ENCODE assay signal across 9 mouse cellular contexts in genomic region chr14:54714617-54715081, GRCm38 (mm10). TPM values are rescaled to one million over a fixed set of nuclear protein-coding genes. Genes with fewer than 3 reads are reported as not detected.
DNase-seq lines count a peak whose midpoint lies in the region; ATAC-seq lines count a peak whose summit lies in the region.
"Had no signal": no experiment of that assay in that cellular context is flagged by ENCODE, and none has a peak within 500 bp of the region (broad histone marks: within the 10 kb centered on the region; RNA-seq: fewer than 3 reads in every experiment).

No protein-coding gene starts in this region.

- H3K9me3 ChIP-seq in lung, embryonic 16.5 days (ENCODE audit: control insufficient read depth, low read length): no peaks in the 10 kb centered on the region
- no peaks in the 10 kb centered on the region for H3K9me3 ChIP-seq in heart, embryonic 16.5 days (replicated peaks; ENCODE audit: control insufficient read depth, low read length)
- no peaks in the 10 kb centered on the region for H3K9me3 ChIP-seq in limb, embryonic 10.5 days (replicated peaks)

- no peak overlapping the region for H3K27ac ChIP-seq in lung, embryonic 16.5 days (ENCODE audit: low read length)
- no peak overlapping the region for H3K27ac ChIP-seq in heart, embryonic 16.5 days (ENCODE audit: low read length)
- H3K27ac ChIP-seq in limb, embryonic 10.5 days: no peak overlapping the region

- H3K9ac ChIP-seq in lung, embryonic 16.5 days (ENCODE audit: low read length): peak overlapping the region; percentile 32
- H3K9ac ChIP-seq in heart, embryonic 16.5 days (ENCODE audit: low read length): peak overlapping the region; percentile 48

- ATAC-seq in lung, embryonic 16.5 days (ENCODE audit: low read depth): peak; percentile 26; the same call in 1 of the 2 replicates
- peak; percentile 11; the same call in 1 of the 2 replicates for ATAC-seq in heart, embryonic 16.5 days (replicated peaks; ENCODE audit: extremely low read depth, insufficient read depth, low FRiP score)

- H3K27me3 ChIP-seq in lung, embryonic 16.5 days (ENCODE audit: control insufficient read depth, insufficient read depth, low read depth, low read length): no peaks in the 10 kb centered on the region
- no peaks in the 10 kb centered on the region for H3K27me3 ChIP-seq in heart, embryonic 16.5 days (ENCODE audit: control insufficient read depth, insufficient read depth, low read length)
- H3K27me3 ChIP-seq in limb, embryonic 10.5 days (ENCODE audit: low read depth, poor library complexity, severe bottlenecking): peaks cover 13% of the 10 kb centered on the region

- peaks cover 7% of the 10 kb centered on the region; the same call in 1 of the 2 replicates for H3K4me1 ChIP-seq in lung, embryonic 16.5 days (replicated peaks; ENCODE audit: control insufficient read depth, insufficient read depth, low read length)
- peaks cover 5% of the 10 kb centered on the region for H3K4me1 ChIP-seq in heart, embryonic 16.5 days (ENCODE audit: control insufficient read depth, insufficient read depth, low read length)
- H3K4me1 ChIP-seq in limb, embryonic 10.5 days: peaks cover 18% of the 10 kb centered on the region; the same call in 1 of the 2 replicates

- peak overlapping the region; percentile 46 for H3K4me3 ChIP-seq in lung, embryonic 16.5 days (ENCODE audit: low read length)
- H3K4me3 ChIP-seq in heart, embryonic 16.5 days (ENCODE audit: low read length): peak overlapping the region; percentile 53
- peak overlapping the region; percentile 36 for H3K4me3 ChIP-seq in limb, embryonic 10.5 days

- peak; percentile 38 for DNase-seq in adrenal gland, adult 2 months
- DNase-seq in adrenal gland, postnatal 4 days (ENCODE audit: low spot score in 2 of 2): no peak
- no peak for DNase-seq in lung, postnatal 10 days
- peak; percentile 42 for DNase-seq in limb, embryonic 10.5 days (ENCODE audit: low spot score)
- DNase-seq in natural killer cell, adult 2 months (ENCODE audit: low spot score in 2 of 2): peak; percentile 12 to 20
- DNase-seq in layer of hippocampus, adult 8-10 months (ENCODE audit: low spot score in 2 of 2): no peak

- no peaks in the 10 kb centered on the region for H3K36me3 ChIP-seq in lung, embryonic 16.5 days (ENCODE audit: control insufficient read depth, insufficient read depth, low read length)
- no peaks in the 10 kb centered on the region for H3K36me3 ChIP-seq in heart, embryonic 16.5 days (ENCODE audit: control insufficient read depth, insufficient read depth)
- no peaks in the 10 kb centered on the region for H3K36me3 ChIP-seq in limb, embryonic 10.5 days

- peak overlapping the region; percentile 81 for H3K4me2 ChIP-seq in lung, embryonic 16.5 days (ENCODE audit: low read depth, low read length)
- peak overlapping the region; percentile 88 for H3K4me2 ChIP-seq in heart, embryonic 16.5 days (ENCODE audit: low read depth, low read length)

- 2% methylated on average over 15 of the region's 15 CpGs for WGBS in lung, embryonic 16.5 days
- WGBS in heart, embryonic 16.5 days: under 1% methylated on average over 15 of the region's 15 CpGs
- WGBS in limb, embryonic 10.5 days: 3% methylated on average over 15 of the region's 15 CpGs

RNA-seq across cellular contexts. Expression of gene Cebpe, which starts 2.7 kb away (rescaled TPM):
- not detected for total RNA-seq in adrenal gland, adult 2 months (2021)
- polyA plus RNA-seq in adrenal gland, adult 2 months (2012; rRNA removed): 0.18 and 0.52 TPM in 2 replicates
- 1 to 10 TPM in 1 of 2 experiments, under 1 TPM in 1; 0.78 to 1.6 TPM for total RNA-seq in adrenal gland, postnatal 4 days (2021)
- 0.28 TPM in 1 of 2 replicates, not detected in the other for polyA plus RNA-seq in lung, embryonic 16.5 days (2015; fragmentation: Nextera tagmentation; extraction: Ambion mirVana)
- polyA plus RNA-seq in heart, embryonic 16.5 days (2015; fragmentation: Nextera tagmentation; extraction: Ambion mirVana): not detected in 2 replicates
- polyA plus RNA-seq in limb, embryonic 10.5 days (2016; fragmentation: Nextera tagmentation; extraction: Ambion mirVana): not detected in 2 replicates
- total RNA-seq in layer of hippocampus, adult 8-10 months (2022): not detected
- total RNA-seq: layer of hippocampus, postnatal 10 days had no signal

RNA-seq across cellular contexts. Expression of gene Gm29776, which starts 16.0 kb away (rescaled TPM):
- total RNA-seq in adrenal gland, adult 2 months (2021): not detected
- 0.07 and 0.08 TPM in 2 replicates for polyA plus RNA-seq in adrenal gland, adult 2 months (2012; rRNA removed)
- under 1 TPM; 0.11 TPM for total RNA-seq in adrenal gland, postnatal 4 days (2021)
- 0.11 and 0.19 TPM in 2 replicates for polyA plus RNA-seq in lung, embryonic 16.5 days (2015; fragmentation: Nextera tagmentation; extraction: Ambion mirVana)
- polyA plus RNA-seq in heart, embryonic 16.5 days (2015; fragmentation: Nextera tagmentation; extraction: Ambion mirVana): 0.17 and 0.18 TPM in 2 replicates
- 0.10 and 0.16 TPM in 2 replicates for polyA plus RNA-seq in limb, embryonic 10.5 days (2016; fragmentation: Nextera tagmentation; extraction: Ambion mirVana)
- under 1 TPM in 1 of 4 experiments, not detected in 3; 0.18 TPM for total RNA-seq in layer of hippocampus, adult 8-10 months (2022)
- total RNA-seq: layer of hippocampus, postnatal 10 days had no signal

RNA-seq across cellular contexts. Expression of gene Acin1, which starts 27.9 kb away (rescaled TPM):
- 100 to 1,000 TPM; 120 to 177 TPM for total RNA-seq in adrenal gland, adult 2 months (2021)
- 93.0 and 109 TPM in 2 replicates for polyA plus RNA-seq in adrenal gland, adult 2 months (2012; rRNA removed)
- total RNA-seq in adrenal gland, postnatal 4 days (2021): 100 to 1,000 TPM; 252 to 273 TPM
- 106 and 116 TPM in 2 replicates for polyA plus RNA-seq in lung, embryonic 16.5 days (2015; fragmentation: Nextera tagmentation; extraction: Ambion mirVana)
- 69.1 and 73.5 TPM in 2 replicates for polyA plus RNA-seq in heart, embryonic 16.5 days (2015; fragmentation: Nextera tagmentation; extraction: Ambion mirVana)
- 142 and 144 TPM in 2 replicates for polyA plus RNA-seq in limb, embryonic 10.5 days (2016; fragmentation: Nextera tagmentation; extraction: Ambion mirVana)
- total RNA-seq in layer of hippocampus, adult 8-10 months (2022): 100 to 1,000 TPM; 190 to 255 (median 232) TPM

RNA-seq across cellular contexts. Expression of gene 1700123O20Rik, which starts 28.6 kb away (rescaled TPM):
- 10 to 100 TPM; 39.8 to 41.7 TPM for total RNA-seq in adrenal gland, adult 2 months (2021)
- polyA plus RNA-seq in adrenal gland, adult 2 months (2012; rRNA removed): 52.7 and 81.0 TPM in 2 replicates
- 10 to 100 TPM; 38.2 to 43.0 TPM for total RNA-seq in adrenal gland, postnatal 4 days (2021)
- polyA plus RNA-seq in lung, embryonic 16.5 days (2015; fragmentation: Nextera tagmentation; extraction: Ambion mirVana): 73.4 and 78.9 TPM in 2 replicates
- polyA plus RNA-seq in heart, embryonic 16.5 days (2015; fragmentation: Nextera tagmentation; extraction: Ambion mirVana): 42.8 and 49.8 TPM in 2 replicates
- 112 and 116 TPM in 2 replicates for polyA plus RNA-seq in limb, embryonic 10.5 days (2016; fragmentation: Nextera tagmentation; extraction: Ambion mirVana)
- total RNA-seq in layer of hippocampus, adult 8-10 months (2022): 10 to 100 TPM; 17.9 to 27.8 (median 23.7) TPM

Comparison
In these comparisons a context has a peak if more than half of its experiments do, and no peak if none do; other contexts are left out.
1. DNase-seq: peak in adrenal gland, adult 2 months (single experiment), limb, embryonic 10.5 days (single experiment) and natural killer cell, adult 2 months (2 of 2); none in adrenal gland, postnatal 4 days (0 of 2), lung, postnatal 10 days (single experiment) and layer of hippocampus, adult 8-10 months (0 of 2).
2. Peak in every context shown above with its lines, with median percentiles within 50 percentile points of each other: H3K4me3 ChIP-seq.